Mouse (Mus musculus): Measurements from ENCODE around the gene Ap1s1. TPM values are rescaled to one million over a fixed set of nuclear protein-coding genes. Genes with fewer than 3 reads are reported as not detected.

The Ap1s1 gene
- polyA plus RNA-seq, 1 experiment from 2014 or later, result 144 TPM

GRCm38 (mm10) chr5:137041442-137041841, 4.5 kb downstream of the Ap1s1 start:
- WGBS, result 85% methylated on average over 10 of the region's 10 CpGs
- Histone ChIP-seq H3K9ac (replicated peaks; ENCODE audit: low read length) (no peak overlapping the region), H3K36me3 (replicated peaks; ENCODE audit: control insufficient read depth, insufficient read depth, low read depth, low read length) (no peaks in the 10 kb centered on the region; the same call in none of the 2 replicates), H3K4me1 (ENCODE audit: control insufficient read depth, insufficient read depth, low read length) (no peaks in the 10 kb centered on the region), H3K4me2 (ENCODE audit: low read depth, low read length) (no peak overlapping the region), H3K27ac (replicated peaks; ENCODE audit: low read depth, low read length) (no peak overlapping the region), H3K9me3 (replicated peaks; ENCODE audit: control insufficient read depth, low read length) (no peaks in the 10 kb centered on the region), H3K4me3 (ENCODE audit: low read depth, low read length) (no peak overlapping the region), H3K27me3 (ENCODE audit: control insufficient read depth, insufficient read depth, low read length) (no peaks in the 10 kb centered on the region)
- ATAC-seq (replicated peaks; ENCODE audit: insufficient number of reproducible peaks, low FRiP score, low TSS enrichment, low read depth) (no peak), DNase-seq (ENCODE audit: low spot score) (no peak)

- Histone ChIP-seq H3K27me3 (ENCODE audit: control insufficient read depth, insufficient read depth, low read length) (no peaks in the 10 kb centered on the region), H3K4me1 (ENCODE audit: control insufficient read depth, insufficient read depth, low read length) (no peaks in the 10 kb centered on the region), H3K9me3 (replicated peaks; ENCODE audit: control insufficient read depth, low read length) (no peaks in the 10 kb centered on the region), H3K4me2 (ENCODE audit: low read depth, low read length) (no peak overlapping the region), H3K27ac (replicated peaks; ENCODE audit: low read depth, low read length) (no peak overlapping the region), H3K9ac (replicated peaks; ENCODE audit: low read length) (no peak overlapping the region), H3K4me3 (ENCODE audit: low read depth, low read length) (no peak overlapping the region), H3K36me3 (replicated peaks; ENCODE audit: control insufficient read depth, insufficient read depth, low read depth, low read length) (no peaks in the 10 kb centered on the region; the same call in none of the 2 replicates)
- ATAC-seq (replicated peaks; ENCODE audit: insufficient number of reproducible peaks, low FRiP score, low TSS enrichment, low read depth), result no peak
- DNase-seq (ENCODE audit: low spot score), result no peak
- WGBS, result 93% methylated on average over 10 of the region's 10 CpGs
Measured at GRCm38 (mm10) chr5:137039453-137039852, 6.5 kb downstream of the Ap1s1 start.

- H3K4me1 ChIP-seq (ENCODE audit: control insufficient read depth, insufficient read depth, low read length), result peaks cover 9% of the 10 kb centered on the region; the same call in 1 of the 2 replicates
- H3K27me3 ChIP-seq (ENCODE audit: control insufficient read depth, insufficient read depth, low read length), result peaks cover 12% of the 10 kb centered on the region
- DNase-seq (ENCODE audit: low spot score), result no peak
- no peak for ATAC-seq (replicated peaks; ENCODE audit: insufficient number of reproducible peaks, low FRiP score, low TSS enrichment, low read depth)
- H3K9me3 ChIP-seq (replicated peaks; ENCODE audit: control insufficient read depth, low read length), result no peaks in the 10 kb centered on the region
- H3K27ac ChIP-seq (replicated peaks; ENCODE audit: low read depth, low read length), result no peak overlapping the region
- no peak overlapping the region for H3K4me2 ChIP-seq (ENCODE audit: low read depth, low read length)
- H3K9ac ChIP-seq (replicated peaks; ENCODE audit: low read length), result no peak overlapping the region
- H3K36me3 ChIP-seq (replicated peaks; ENCODE audit: control insufficient read depth, insufficient read depth, low read depth, low read length), result no peaks in the 10 kb centered on the region; the same call in none of the 2 replicates
- 91% methylated on average over 13 of the region's 13 CpGs for WGBS
- no peak overlapping the region for H3K4me3 ChIP-seq (ENCODE audit: low read depth, low read length)
Measured at GRCm38 (mm10) chr5:137036211-137036610, 9.7 kb downstream of the Ap1s1 start.

- peaks cover 11% of the 10 kb centered on the region; the same call in 1 of the 2 replicates for H3K4me1 ChIP-seq (ENCODE audit: control insufficient read depth, insufficient read depth, low read length)
Measured at GRCm38 (mm10) chr5:137032641-137033074, 13.3 kb downstream of the Ap1s1 start.

GRCm38 (mm10) chr5:137032033-137032421, 13.9 kb downstream of the Ap1s1 start:
- ATAC-seq (replicated peaks; ENCODE audit: insufficient number of reproducible peaks, low FRiP score, low TSS enrichment, low read depth) (no peak), DNase-seq (ENCODE audit: low spot score) (peak; percentile 15)
- H3K4me3 ChIP-seq (ENCODE audit: low read depth, low read length), result peak overlapping the region; percentile 36
- H3K9ac ChIP-seq (replicated peaks; ENCODE audit: low read length), result no peak overlapping the region
- under 1% methylated on average over 32 of the region's 33 CpGs for WGBS
- peaks cover 43% of the 10 kb centered on the region for H3K27me3 ChIP-seq (ENCODE audit: control insufficient read depth, insufficient read depth, low read length)
- peak overlapping the region; percentile 97 for H3K4me2 ChIP-seq (ENCODE audit: low read depth, low read length)
- peaks cover 11% of the 10 kb centered on the region; the same call in 1 of the 2 replicates for H3K4me1 ChIP-seq (ENCODE audit: control insufficient read depth, insufficient read depth, low read length)
- H3K9me3 ChIP-seq (replicated peaks; ENCODE audit: control insufficient read depth, low read length), result no peaks in the 10 kb centered on the region
- H3K27ac ChIP-seq (replicated peaks; ENCODE audit: low read depth, low read length), result no peak overlapping the region
- no peaks in the 10 kb centered on the region; the same call in 1 of the 2 replicates for H3K36me3 ChIP-seq (replicated peaks; ENCODE audit: control insufficient read depth, insufficient read depth, low read depth, low read length)

More at GRCm38 (mm10) chr5:137032641-137033074, 13.3 kb downstream of the Ap1s1 start:
- WGBS, result 0% methylated on average over 46 of the region's 49 CpGs
- Histone ChIP-seq H3K9me3 (replicated peaks; ENCODE audit: control insufficient read depth, low read length) (no peaks in the 10 kb centered on the region), H3K4me3 (ENCODE audit: low read depth, low read length) (peak overlapping the region; percentile 36), H3K27ac (replicated peaks; ENCODE audit: low read depth, low read length) (no peak overlapping the region), H3K4me2 (ENCODE audit: low read depth, low read length) (peak overlapping the region; percentile 97), H3K36me3 (replicated peaks; ENCODE audit: control insufficient read depth, insufficient read depth, low read depth, low read length) (no peaks in the 10 kb centered on the region; the same call in 1 of the 2 replicates), H3K9ac (replicated peaks; ENCODE audit: low read length) (no peak overlapping the region; the same call in 1 of the 2 replicates), H3K27me3 (ENCODE audit: control insufficient read depth, insufficient read depth, low read length) (peaks cover 41% of the 10 kb centered on the region)
- DNase-seq (ENCODE audit: low spot score), result peak; percentile 90
- peak; percentile 40; the same call in 1 of the 2 replicates for ATAC-seq (replicated peaks; ENCODE audit: insufficient number of reproducible peaks, low FRiP score, low TSS enrichment, low read depth)

- WGBS, result under 1% methylated on average over 77 of the region's 78 CpGs
- Histone ChIP-seq H3K4me2 (ENCODE audit: low read depth, low read length) (peak overlapping the region; percentile 97), H3K4me3 (ENCODE audit: low read depth, low read length) (peak overlapping the region; percentile 36), H3K36me3 (replicated peaks; ENCODE audit: control insufficient read depth, insufficient read depth, low read depth, low read length) (no peaks in the 10 kb centered on the region; the same call in 1 of the 2 replicates), H3K27ac (replicated peaks; ENCODE audit: low read depth, low read length) (no peak overlapping the region), H3K27me3 (ENCODE audit: control insufficient read depth, insufficient read depth, low read length) (peaks cover 47% of the 10 kb centered on the region), H3K4me1 (ENCODE audit: control insufficient read depth, insufficient read depth, low read length) (peaks cover 11% of the 10 kb centered on the region; the same call in 1 of the 2 replicates), H3K9me3 (replicated peaks; ENCODE audit: control insufficient read depth, low read length) (no peaks in the 10 kb centered on the region), H3K9ac (replicated peaks; ENCODE audit: low read length) (no peak overlapping the region)
- ATAC-seq (replicated peaks; ENCODE audit: insufficient number of reproducible peaks, low FRiP score, low TSS enrichment, low read depth) (no peak), DNase-seq (ENCODE audit: low spot score) (peak; percentile 56)
Measured at GRCm38 (mm10) chr5:137031076-137032032, 14.6 kb downstream of the Ap1s1 start.

GRCm38 (mm10) chr5:137030416-137030810, 15.5 kb downstream of the Ap1s1 start:
- Histone ChIP-seq H3K27me3 (ENCODE audit: control insufficient read depth, insufficient read depth, low read length) (peaks cover 56% of the 10 kb centered on the region), H3K4me2 (ENCODE audit: low read depth, low read length) (peak overlapping the region; percentile 35), H3K27ac (replicated peaks; ENCODE audit: low read depth, low read length) (no peak overlapping the region), H3K4me3 (ENCODE audit: low read depth, low read length) (peak overlapping the region; percentile 16), H3K4me1 (ENCODE audit: control insufficient read depth, insufficient read depth, low read length) (peaks cover 11% of the 10 kb centered on the region; the same call in 1 of the 2 replicates), H3K9me3 (replicated peaks; ENCODE audit: control insufficient read depth, low read length) (no peaks in the 10 kb centered on the region), H3K36me3 (replicated peaks; ENCODE audit: control insufficient read depth, insufficient read depth, low read depth, low read length) (no peaks in the 10 kb centered on the region), H3K9ac (replicated peaks; ENCODE audit: low read length) (no peak overlapping the region)
- no peak for ATAC-seq (replicated peaks; ENCODE audit: insufficient number of reproducible peaks, low FRiP score, low TSS enrichment, low read depth)
- 14% methylated on average over 22 of the region's 22 CpGs for WGBS
- no peak for DNase-seq (ENCODE audit: low spot score)
